Mouse (Mus musculus) megakaryocyte, embryonic 14.5 days (primary cell): Measurements from ENCODE around the gene C030005K15Rik.

Experiments
- FLI1 ChIP-seq: IDR thresholded peaks from 2 replicates; pipeline ENCODE4 v1.6.1; 2012; ENCODE audit warnings: low read length, inconsistent platforms, mixed read lengths
- GATA1 ChIP-seq: IDR thresholded peaks from 3 replicates; pipeline ENCODE4 v1.6.1; 2012; ENCODE audit warnings: mixed read lengths, low read length, inconsistent platforms, borderline replicate concordance

GRCm38 (mm10) chr10:97725929-97726328 lies 626 bp downstream of the C030005K15Rik start:
- no peak for TF ChIP-seq GATA1
- TF ChIP-seq FLI1, result no peak
